Mouse (Mus musculus) stomach, embryonic 14.5 days (tissue): Measurements from ENCODE around the gene Kdm5b. TPM values are rescaled to one million over a fixed set of nuclear protein-coding genes. Genes with fewer than 3 reads are reported as not detected.

Experiments used
- ATAC-seq: fragments of 200-750 bp; cut with Nextera tagmentation; 2 replicates; pipeline ENCODE4 v1.8.0; 2017; ENCODE audit warnings: low read depth, moderate TSS enrichment; ENCODE audit not compliant: insufficient number of reproducible peaks, insufficient read depth, low FRiP score
- H3K27ac ChIP-seq: fragments of 300-500 bp; sonication (generic); 2 replicates; pipeline ENCODE4 v1.5.1; 2014; ENCODE audit warnings: mild to moderate bottlenecking, low read length, moderate library complexity, mixed read lengths
- H3K27me3 ChIP-seq: fragments of 300-500 bp; sonication (generic); 2 replicates; pipeline ENCODE4 v1.6.1; 2014; ENCODE audit warnings: low read length, control low read depth, mixed read lengths; ENCODE audit not compliant: control insufficient read depth, insufficient read depth
- H3K36me3 ChIP-seq: fragments of 300-500 bp; sonication (generic); 2 replicates; pipeline ENCODE4 v1.6.1; 2014; ENCODE audit warnings: mild to moderate bottlenecking, control low read depth, low read length, moderate library complexity, mixed read lengths; ENCODE audit not compliant: control insufficient read depth, insufficient read depth
- H3K4me1 ChIP-seq: fragments of 300-500 bp; sonication (generic); 2 replicates; pipeline ENCODE4 v1.6.1; 2014; ENCODE audit warnings: low read length, control low read depth, mixed read lengths; ENCODE audit not compliant: control insufficient read depth, insufficient read depth
- H3K4me2 ChIP-seq: fragments of 300-500 bp; sonication (generic); replicated peaks from 2 replicates; pipeline ENCODE4 v1.6.1; 2014; ENCODE audit warnings: low read depth, low read length, control low read depth
- H3K4me3 ChIP-seq: fragments of 300-500 bp; sonication (generic); 2 replicates; pipeline ENCODE4 v1.5.1; 2014; ENCODE audit warnings: low read depth, low read length, control low read depth
- H3K9ac ChIP-seq: fragments of 300-500 bp; sonication (generic); replicated peaks from 2 replicates; pipeline ENCODE4 v1.6.1; 2014; ENCODE audit warnings: low read depth, mild to moderate bottlenecking, control low read depth, low read length, moderate library complexity, mixed read lengths
- H3K9me3 ChIP-seq: fragments of 300-500 bp; sonication (generic); 2 replicates; pipeline ENCODE4 v1.6.1; 2016; ENCODE audit warnings: low read depth, low read length, control low read depth; ENCODE audit not compliant: control insufficient read depth
- WGBS: fragments of 180-500 bp; shearing (Covaris S2); extraction: QIAGEN DNeasy Blood & Tissue Kit; methylation state at CpG from one replicate; pipeline ENCODE4 v1.1.7; 2014; 5-methylcytosine and 5-hydroxymethylcytosine counted together
- polyA plus RNA-seq: library from polyadenylated mRNA; unstranded; fragments of >200 nt; fragmentation: Nextera tagmentation; extraction: Ambion mirVana; gene quantifications from 2 replicates; pipeline ENCODE4 v1.2.1, GENCODE M21; 2014

The Kdm5b gene
- polyA plus RNA-seq, 1 experiment from 2014 or later: 80.6 TPM

DNA sequence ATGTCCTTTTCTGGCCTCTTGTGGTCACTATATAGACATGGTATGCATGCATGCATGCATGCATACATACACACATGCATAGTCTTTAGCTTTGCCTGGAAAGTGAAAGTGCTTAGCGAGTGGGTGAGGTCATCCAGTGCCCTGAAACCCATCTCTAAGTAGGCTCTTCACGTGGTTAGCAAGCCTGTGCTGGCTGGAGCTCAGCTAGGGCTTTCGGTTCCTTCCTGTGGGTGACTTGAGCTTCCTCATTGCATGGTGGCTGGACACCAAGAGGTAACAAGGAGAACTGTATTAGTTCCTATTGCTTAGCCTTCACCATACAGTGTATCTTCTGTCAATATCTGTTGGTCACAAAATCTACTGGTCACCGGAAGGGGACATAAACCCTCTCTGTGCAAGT, 119.5 kb downstream of the Kdm5b start:
- Histone ChIP-seq H3K36me3 (no peaks in the 10 kb centered on the region), H3K27ac (no peak overlapping the region), H3K9ac (no peak overlapping the region), H3K4me2 (no peak overlapping the region), H3K9me3 (no peaks in the 10 kb centered on the region), H3K27me3 (no peaks in the 10 kb centered on the region), H3K4me1 (peaks cover 12% of the 10 kb centered on the region; the same call in 1 of the 2 replicates), H3K4me3 (no peak overlapping the region)
- WGBS: 69% methylated on average over 4 of the region's 4 CpGs
- no peak for ATAC-seq

DNA sequence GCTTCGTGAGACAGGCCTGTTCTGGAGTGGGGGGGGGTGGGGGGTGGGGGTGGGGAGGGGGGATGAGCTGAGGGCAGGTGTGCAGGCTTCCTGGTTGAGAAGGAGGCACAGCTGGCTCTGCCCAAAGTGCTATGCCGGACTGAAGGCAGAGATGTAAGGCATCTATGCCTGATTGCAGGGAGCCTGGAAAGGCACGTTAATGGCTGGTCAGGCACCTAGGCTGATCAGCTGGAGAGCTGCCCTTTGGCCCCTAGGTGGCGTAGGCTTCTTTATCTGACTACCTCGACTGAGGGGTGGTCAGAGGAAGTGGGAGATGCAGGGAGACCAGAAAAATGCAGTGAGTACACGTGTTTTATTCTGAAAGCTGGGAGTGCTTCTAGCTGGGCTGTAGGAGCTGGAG, 120.6 kb downstream of the Kdm5b start:
- Histone ChIP-seq H3K27me3 (no peaks in the 10 kb centered on the region), H3K9ac (no peak overlapping the region), H3K4me1 (peaks cover 12% of the 10 kb centered on the region; the same call in 1 of the 2 replicates), H3K36me3 (no peaks in the 10 kb centered on the region), H3K4me2 (no peak overlapping the region), H3K4me3 (no peak overlapping the region), H3K27ac (no peak overlapping the region), H3K9me3 (no peaks in the 10 kb centered on the region)
- 20% methylated on average over 6 of the region's 6 CpGs for WGBS
- 0 out of 2 replicates have a peak, but pooled peaks have one; percentile 18 for ATAC-seq

GRCm38 (mm10) chr1:134682460-134682859, 122.5 kb downstream of the Kdm5b start:
- H3K4me3 ChIP-seq: no peak overlapping the region
- H3K9me3 ChIP-seq: no peaks in the 10 kb centered on the region
- H3K9ac ChIP-seq: no peak overlapping the region
- ATAC-seq: no peak
- no peak overlapping the region for H3K27ac ChIP-seq
- H3K4me1 ChIP-seq: peaks cover 12% of the 10 kb centered on the region; the same call in 1 of the 2 replicates
- H3K36me3 ChIP-seq: no peaks in the 10 kb centered on the region
- 32% methylated on average over 9 of the region's 9 CpGs for WGBS
- no peaks in the 10 kb centered on the region for H3K27me3 ChIP-seq
- no peak overlapping the region for H3K4me2 ChIP-seq

Other genes with a start within 250 kb of the Kdm5b start
- gene Ppfia4, start 227.2 kb upstream of the Kdm5b start, polyA plus RNA-seq: 4.8 and 5.7 TPM in 2 replicates
- 93.0 and 101 TPM in 2 replicates for gene Tmem183a, start 198.2 kb upstream of the Kdm5b start, polyA plus RNA-seq
- gene 4933406M09Rik, start 174.2 kb upstream of the Kdm5b start, polyA plus RNA-seq: not detected in 2 replicates
- gene Cyb5r1, start 154.6 kb upstream of the Kdm5b start, polyA plus RNA-seq: 39.3 and 39.9 TPM in 2 replicates
- 85.5 and 91.3 TPM in 2 replicates for gene Adipor1, start 144.8 kb upstream of the Kdm5b start, polyA plus RNA-seq
- 20.3 and 23.1 TPM in 2 replicates for gene Klhl12, start 104.6 kb upstream of the Kdm5b start, polyA plus RNA-seq
- gene Rabif, start 65.5 kb upstream of the Kdm5b start, polyA plus RNA-seq: 41.9 and 45.4 TPM in 2 replicates
- not detected in 2 replicates for gene Mgat4e, start 10.5 kb upstream of the Kdm5b start, polyA plus RNA-seq
- 3.4 and 3.8 TPM in 2 replicates for gene Syt2, start 86.5 kb downstream of the Kdm5b start, polyA plus RNA-seq